Mouse (Mus musculus): ENCODE measurements around the gene Gls2. TPM values are rescaled to one million over a fixed set of nuclear protein-coding genes. Genes with fewer than 3 reads are reported as not detected.

Gls2 gene
- polyA plus RNA-seq (2012; rRNA removed) = 5.7 TPM in 2 replicates

GRCm38 (mm10) chr10:128194024-128194550 is at the start of gene Gls2:
Gene Gls2 (plus strand): TSS chr10:128194457.

DNA sequence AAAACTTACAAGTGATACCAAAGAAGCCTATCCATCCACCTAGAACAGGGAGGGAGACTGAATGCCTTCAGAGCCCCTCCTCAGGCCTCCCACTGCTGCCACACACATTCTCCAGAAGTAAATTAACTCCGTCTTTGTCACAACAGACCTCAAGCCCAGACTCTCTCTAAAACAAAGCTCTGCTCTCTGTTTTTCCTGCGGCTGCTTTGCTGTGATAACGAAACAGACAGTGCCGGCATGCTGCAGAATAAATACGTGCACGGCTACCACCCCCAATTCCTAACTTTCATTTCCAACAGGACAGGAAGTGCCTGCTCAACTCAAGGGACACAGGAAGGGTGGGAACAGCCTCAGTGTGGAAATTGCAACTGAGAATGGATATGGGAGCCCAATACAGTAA is 14.3 kb upstream of the Gls2 start, which contains the start of gene Rbms2:
Gene Rbms2 (minus strand): TSS at position 309 of the 400 bp plus-strand sequence.

DNA sequence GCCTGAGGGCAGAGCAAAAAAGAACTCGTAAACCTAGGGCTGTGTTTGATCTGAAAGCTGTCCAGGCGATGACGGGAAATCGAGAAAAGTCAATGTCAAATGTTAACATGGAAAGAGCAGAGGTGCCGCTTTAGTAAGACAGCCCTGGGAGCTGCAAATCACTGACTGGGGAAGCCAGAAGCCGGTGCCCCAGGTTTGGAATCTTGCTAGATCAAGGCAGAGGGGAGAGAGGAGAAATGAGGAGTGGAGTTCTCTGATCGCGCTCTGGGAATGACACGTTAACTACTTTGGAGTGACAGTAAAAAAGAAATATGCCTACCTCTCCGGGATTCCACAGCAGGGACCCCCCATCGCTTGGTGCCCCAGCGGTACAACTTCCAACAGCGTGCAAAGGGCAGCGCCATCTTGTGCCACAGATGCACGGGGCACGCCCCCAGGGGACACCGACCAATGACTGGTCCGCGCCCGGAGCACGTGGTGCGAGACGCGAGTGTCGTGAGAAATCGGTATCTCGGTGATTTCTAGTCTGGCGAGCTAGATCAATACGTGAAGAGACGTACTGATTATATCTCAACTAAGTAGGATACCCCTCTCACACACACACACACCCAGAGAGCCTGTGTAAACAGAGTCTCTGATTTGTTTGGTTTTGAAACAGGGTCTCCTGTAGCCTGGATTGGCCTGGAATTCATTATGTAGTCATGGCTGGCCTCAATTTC is 17.3 kb downstream of the Gls2 start, which contains the start of gene Spryd4:
Gene Spryd4 (minus strand): TSS at position 418 of the 719 bp plus-strand sequence.

DNA sequence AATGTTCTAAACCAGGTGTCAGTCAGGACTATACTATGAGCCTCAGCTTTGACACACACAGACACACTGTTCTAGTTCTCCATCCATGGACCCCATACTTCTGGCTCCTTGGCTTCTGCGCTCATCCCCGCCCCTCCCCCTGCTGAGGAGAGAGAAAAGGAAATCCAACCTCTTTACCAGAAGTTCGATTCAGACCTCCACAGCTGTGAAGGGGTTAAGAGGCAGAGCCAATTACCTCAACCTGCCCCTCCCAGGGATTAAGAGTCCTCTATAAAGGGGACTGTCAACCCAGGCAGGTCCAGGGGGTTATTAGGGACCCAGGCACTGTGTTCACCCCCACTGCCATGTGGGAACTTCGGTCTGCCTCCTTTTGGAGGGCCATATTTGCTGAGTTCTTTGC is 31.3 kb downstream of the Gls2 start, which contains the start of gene Mip:
Gene Mip (plus strand): TSS at position 301 of the 400 bp plus-strand sequence.

GRCm38 (mm10) chr10:128231697-128232419 is 37.6 kb downstream of the Gls2 start, which contains the start of gene Timeless:
Gene Timeless (plus strand): TSS chr10:128232065.

DNA sequence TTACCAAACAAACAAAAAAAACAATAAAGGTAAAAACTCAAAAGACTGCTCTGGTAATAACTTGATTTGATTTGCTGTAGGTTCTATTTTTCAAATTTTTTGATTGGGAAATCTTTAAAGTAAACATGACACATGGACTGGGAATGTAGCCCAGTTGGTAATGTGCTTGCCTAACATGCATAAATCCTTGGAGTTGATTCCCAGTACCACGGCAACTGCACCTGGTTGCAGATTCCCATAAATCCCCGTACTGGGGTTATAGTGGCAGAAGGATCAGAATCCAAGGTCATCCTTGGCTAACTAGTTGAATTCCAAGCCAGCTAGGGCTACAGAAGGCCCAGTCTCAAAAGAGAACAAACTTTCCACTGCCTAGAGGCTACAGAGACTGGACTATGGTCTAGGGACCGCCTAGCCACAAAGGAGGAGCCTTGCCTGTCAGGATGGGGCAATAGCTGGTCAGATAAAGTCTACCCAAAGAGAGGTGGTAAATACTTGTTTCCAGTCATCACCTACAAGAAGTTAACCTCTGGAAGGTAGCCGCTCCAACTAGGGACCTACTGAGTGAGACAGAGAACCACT is 59.5 kb downstream of the Gls2 start, which contains the start of gene Apon:
Gene Apon (plus strand): TSS at position 420 of the 579 bp plus-strand sequence.

Other genes starting within 250 kb of the Gls2 start
- gene Hsd17b6, start 186.8 kb upstream of the Gls2 start, polyA plus RNA-seq (2012; rRNA removed) = 0.13 TPM in 1 of 2 replicates, not detected in the other
- gene Prim1, start 179.3 kb upstream of the Gls2 start, polyA plus RNA-seq (2012; rRNA removed) = 2.9 and 3.9 TPM in 2 replicates
- 331 and 447 TPM in 2 replicates for gene Naca, start 158.9 kb upstream of the Gls2 start, polyA plus RNA-seq (2012; rRNA removed)
- 112 and 146 TPM in 2 replicates for gene Ptges3, start 135.5 kb upstream of the Gls2 start, polyA plus RNA-seq (2012; rRNA removed)
- gene Atp5b, start 111.2 kb upstream of the Gls2 start, polyA plus RNA-seq (2012; rRNA removed) = 3,893 and 4,487 TPM in 2 replicates
- gene Baz2a, start 102.9 kb upstream of the Gls2 start, polyA plus RNA-seq (2012; rRNA removed) = 25.7 and 32.3 TPM in 2 replicates
- 138 and 141 TPM in 2 replicates for gene Rbms2, start 14.2 kb upstream of the Gls2 start, polyA plus RNA-seq (2012; rRNA removed)
- 10.6 and 15.3 TPM in 2 replicates for gene Spryd4, start 17.4 kb downstream of the Gls2 start, polyA plus RNA-seq (2012; rRNA removed)
- gene Mip, start 31.4 kb downstream of the Gls2 start, polyA plus RNA-seq (2012; rRNA removed) = 0.12 TPM in 1 of 2 replicates, not detected in the other
- 6.4 and 6.9 TPM in 2 replicates for gene Timeless, start 37.6 kb downstream of the Gls2 start, polyA plus RNA-seq (2012; rRNA removed)
- gene Apon, start 59.6 kb downstream of the Gls2 start, polyA plus RNA-seq (2012; rRNA removed) = 0.11 and 0.21 TPM in 2 replicates
- 2.3 and 6.0 TPM in 2 replicates for gene Apof, start 74.2 kb downstream of the Gls2 start, polyA plus RNA-seq (2012; rRNA removed)
- 28.9 and 36.7 TPM in 2 replicates for gene Stat2, start 76.1 kb downstream of the Gls2 start, polyA plus RNA-seq (2012; rRNA removed)
- 0.29 and 0.61 TPM in 2 replicates for gene Il23a, start 104.3 kb downstream of the Gls2 start, polyA plus RNA-seq (2012; rRNA removed)
- gene Pan2, start 108.9 kb downstream of the Gls2 start, polyA plus RNA-seq (2012; rRNA removed) = 24.5 and 31.2 TPM in 2 replicates
- gene Cnpy2, start 128.0 kb downstream of the Gls2 start, polyA plus RNA-seq (2012; rRNA removed) = 72.8 and 101 TPM in 2 replicates
- gene Cs, start 143.3 kb downstream of the Gls2 start, polyA plus RNA-seq (2012; rRNA removed) = 177 and 181 TPM in 2 replicates
- gene Coq10a, start 174.5 kb downstream of the Gls2 start, polyA plus RNA-seq (2012; rRNA removed) = 138 and 189 TPM in 2 replicates
- 54.4 and 59.6 TPM in 2 replicates for gene Ankrd52, start 182.7 kb downstream of the Gls2 start, polyA plus RNA-seq (2012; rRNA removed)
- gene Slc39a5, start 206.8 kb downstream of the Gls2 start, polyA plus RNA-seq (2012; rRNA removed) = 0.21 and 0.40 TPM in 2 replicates
- 19.7 and 26.6 TPM in 2 replicates for gene Nabp2, start 217.0 kb downstream of the Gls2 start, polyA plus RNA-seq (2012; rRNA removed)
- 50.0 and 57.7 TPM in 2 replicates for gene Rnf41, start 217.2 kb downstream of the Gls2 start, polyA plus RNA-seq (2012; rRNA removed)

All from ovary, adult 2 months (tissue).